8 mouse cellular contexts compared by ENCODE assay signal in genomic region chr1:75208967-75209678, GRCm38 (mm10). TPM values are rescaled to one million over a fixed set of nuclear protein-coding genes. Genes with fewer than 3 reads are reported as not detected.
DNase-seq lines count a peak whose midpoint lies in the region; ATAC-seq and TF ChIP-seq lines count a peak whose summit lies in the region.

No protein-coding gene starts in this region.

- H3K4me3 ChIP-seq in testis, adult 2 months (ENCODE audit: control insufficient read depth, low read depth, low read length) = peak overlapping the region; percentile 90
- peak overlapping the region; percentile 49 for H3K4me3 ChIP-seq in embryonic facial prominence, embryonic 13.5 days
- H3K4me3 ChIP-seq in limb, embryonic 10.5 days = peak overlapping the region; percentile 79

- no peak for DNase-seq in testis, postnatal 14 days (ENCODE audit: low spot score)
- DNase-seq in heart, postnatal 36 days = peak; percentile 35 to 46
- DNase-seq in limb, embryonic 10.5 days (ENCODE audit: low spot score) = peak; percentile 50
- peak; percentile 25 to 38 for DNase-seq in thymus, postnatal 36 days
- DNase-seq in frontal cortex, postnatal 36 days (ENCODE audit: low spot score in 2 of 2) = no peak

- 11% methylated on average over 34 of the region's 34 CpGs for WGBS in embryonic facial prominence, embryonic 13.5 days
- 15% methylated on average over 34 of the region's 34 CpGs for WGBS in limb, embryonic 10.5 days

- TF ChIP-seq POLR2A in testis, adult 2 months (IDR thresholded peaks at IDR 0.05; ENCODE audit: control insufficient read depth, low read depth, low read length) = 0 out of 2 replicates have a peak, but pooled peaks have one; percentile 23

- intact Hi-C loops in heart, postnatal 36 days (cut with DNase I) = loop anchor here (1.0 kb wide), 1 partner anchor 17 kb away; the partner anchor contains the start of genes Ankzf1 and Atg9a

- peaks cover 2% of the 10 kb centered on the region; the same call in 1 of the 2 replicates for H3K36me3 ChIP-seq in testis, adult 2 months (ENCODE audit: control insufficient read depth, insufficient read depth, low read length)
- H3K36me3 ChIP-seq in embryonic facial prominence, embryonic 13.5 days = peaks cover 23% of the 10 kb centered on the region
- H3K36me3 ChIP-seq in limb, embryonic 10.5 days = peaks cover 26% of the 10 kb centered on the region

- H3K9me3 ChIP-seq in embryonic facial prominence, embryonic 13.5 days = no peaks in the 10 kb centered on the region
- no peaks in the 10 kb centered on the region for H3K9me3 ChIP-seq in limb, embryonic 10.5 days (replicated peaks)

- peak overlapping the region; percentile 95 for H3K4me2 ChIP-seq in embryonic facial prominence, embryonic 13.5 days

- peaks cover 9% of the 10 kb centered on the region for H3K4me1 ChIP-seq in testis, adult 2 months (ENCODE audit: control insufficient read depth, insufficient read depth, low read length)
- H3K4me1 ChIP-seq in embryonic facial prominence, embryonic 13.5 days = peaks cover 36% of the 10 kb centered on the region
- peaks cover 51% of the 10 kb centered on the region for H3K4me1 ChIP-seq in limb, embryonic 10.5 days

- no peaks in the 10 kb centered on the region for H3K27me3 ChIP-seq in testis, adult 2 months (ENCODE audit: control insufficient read depth, insufficient read depth, low read length)
- no peaks in the 10 kb centered on the region for H3K27me3 ChIP-seq in embryonic facial prominence, embryonic 13.5 days
- H3K27me3 ChIP-seq in limb, embryonic 10.5 days (ENCODE audit: low read depth, poor library complexity, severe bottlenecking) = peaks cover 6% of the 10 kb centered on the region; the same call in 1 of the 2 replicates

- no peak for ATAC-seq in embryonic facial prominence, embryonic 13.5 days (ENCODE audit: insufficient number of reproducible peaks, insufficient read depth, low FRiP score, low TSS enrichment, low read depth)
- ATAC-seq in megakaryocyte-erythroid progenitor cell, adult 5-6 weeks (replicated peaks; ENCODE audit: low FRiP score, low TSS enrichment, poor library complexity, severe bottlenecking) = peak; percentile 48

- no peak for TF ChIP-seq CTCF in testis, adult 2 months (IDR thresholded peaks at IDR 0.05; ENCODE audit: control insufficient read depth, insufficient read depth, insufficient replicate concordance, low read depth, low read length)

- peak overlapping the region; percentile 41 for H3K27ac ChIP-seq in testis, adult 2 months (ENCODE audit: control insufficient read depth, insufficient read depth, low read depth, low read length)
- 0 out of 2 replicates have a peak overlapping the region, but pooled peaks have one; percentile 29 for H3K27ac ChIP-seq in embryonic facial prominence, embryonic 13.5 days
- H3K27ac ChIP-seq in limb, embryonic 10.5 days = peak overlapping the region; percentile 70

- peak overlapping the region; percentile 77 for H3K9ac ChIP-seq in embryonic facial prominence, embryonic 13.5 days

RNA-seq across cellular contexts. Expression of gene Glb1l, which starts 1.5 kb away (rescaled TPM):
- polyA plus RNA-seq in testis, adult 2 months (2012; rRNA removed) = 117 and 129 TPM in 2 replicates
- polyA plus RNA-seq in embryonic facial prominence, embryonic 13.5 days (2015; fragmentation: Nextera tagmentation; extraction: Ambion mirVana) = 21.9 and 23.3 TPM in 2 replicates
- total RNA-seq in heart, postnatal 36 days (2021) = 1 to 10 TPM; 2.5 to 4.0 TPM
- polyA plus RNA-seq in limb, embryonic 10.5 days (2016; fragmentation: Nextera tagmentation; extraction: Ambion mirVana) = 10.3 and 12.8 TPM in 2 replicates
- 20.0 and 24.2 TPM in 2 replicates for total RNA-seq in megakaryocyte-erythroid progenitor cell, adult 5-6 weeks (2014; fragmentation: Nextera tagmentation)
- 5.4 and 18.3 TPM in 2 replicates for total RNA-seq in megakaryocyte-erythroid progenitor cell, adult 5-6 weeks (2017)

RNA-seq across cellular contexts. Expression of gene Stk16, which starts 1.5 kb away (rescaled TPM):
- polyA plus RNA-seq in testis, adult 2 months (2012; rRNA removed) = 205 and 207 TPM in 2 replicates
- 133 and 141 TPM in 2 replicates for polyA plus RNA-seq in embryonic facial prominence, embryonic 13.5 days (2015; fragmentation: Nextera tagmentation; extraction: Ambion mirVana)
- total RNA-seq in heart, postnatal 36 days (2021) = 10 to 100 TPM; 38.1 to 41.0 TPM
- polyA plus RNA-seq in limb, embryonic 10.5 days (2016; fragmentation: Nextera tagmentation; extraction: Ambion mirVana) = 146 and 149 TPM in 2 replicates
- 117 and 193 TPM in 2 replicates for total RNA-seq in megakaryocyte-erythroid progenitor cell, adult 5-6 weeks (2014; fragmentation: Nextera tagmentation)
- 88.3 and 103 TPM in 2 replicates for total RNA-seq in megakaryocyte-erythroid progenitor cell, adult 5-6 weeks (2017)

RNA-seq across cellular contexts. Expression of gene Tuba4a, which starts 10.5 kb away (rescaled TPM):
- 163 and 204 TPM in 2 replicates for polyA plus RNA-seq in testis, adult 2 months (2012; rRNA removed)
- polyA plus RNA-seq in embryonic facial prominence, embryonic 13.5 days (2015; fragmentation: Nextera tagmentation; extraction: Ambion mirVana) = 17.1 and 23.2 TPM in 2 replicates
- total RNA-seq in heart, postnatal 36 days (2021) = 100 to 1,000 TPM; 778 to 837 TPM
- polyA plus RNA-seq in limb, embryonic 10.5 days (2016; fragmentation: Nextera tagmentation; extraction: Ambion mirVana) = 10.0 and 10.7 TPM in 2 replicates
- 232 and 276 TPM in 2 replicates for total RNA-seq in megakaryocyte-erythroid progenitor cell, adult 5-6 weeks (2014; fragmentation: Nextera tagmentation)
- 137 and 146 TPM in 2 replicates for total RNA-seq in megakaryocyte-erythroid progenitor cell, adult 5-6 weeks (2017)

RNA-seq across cellular contexts. Expression of gene Atg9a, which starts 17.1 kb away (rescaled TPM):
- 529 TPM in 2 replicates for polyA plus RNA-seq in testis, adult 2 months (2012; rRNA removed)
- 28.4 and 30.8 TPM in 2 replicates for polyA plus RNA-seq in embryonic facial prominence, embryonic 13.5 days (2015; fragmentation: Nextera tagmentation; extraction: Ambion mirVana)
- 10 to 100 TPM; 73.8 to 76.3 TPM for total RNA-seq in heart, postnatal 36 days (2021)
- polyA plus RNA-seq in limb, embryonic 10.5 days (2016; fragmentation: Nextera tagmentation; extraction: Ambion mirVana) = 19.1 and 23.9 TPM in 2 replicates
- 25.4 and 25.5 TPM in 2 replicates for total RNA-seq in megakaryocyte-erythroid progenitor cell, adult 5-6 weeks (2014; fragmentation: Nextera tagmentation)
- total RNA-seq in megakaryocyte-erythroid progenitor cell, adult 5-6 weeks (2017) = 4.8 and 8.0 TPM in 2 replicates

RNA-seq across cellular contexts. Expression of gene Ankzf1, which starts 17.2 kb away (rescaled TPM):
- 5.4 and 6.2 TPM in 2 replicates for polyA plus RNA-seq in testis, adult 2 months (2012; rRNA removed)
- polyA plus RNA-seq in embryonic facial prominence, embryonic 13.5 days (2015; fragmentation: Nextera tagmentation; extraction: Ambion mirVana) = 27.1 and 30.5 TPM in 2 replicates
- total RNA-seq in heart, postnatal 36 days (2021) = 10 to 100 TPM; 13.3 to 13.5 TPM
- polyA plus RNA-seq in limb, embryonic 10.5 days (2016; fragmentation: Nextera tagmentation; extraction: Ambion mirVana) = 22.0 and 24.8 TPM in 2 replicates
- total RNA-seq in megakaryocyte-erythroid progenitor cell, adult 5-6 weeks (2014; fragmentation: Nextera tagmentation) = 13.2 and 14.7 TPM in 2 replicates
- 16.9 and 24.1 TPM in 2 replicates for total RNA-seq in megakaryocyte-erythroid progenitor cell, adult 5-6 weeks (2017)

Comparison
In these comparisons a context has a peak if more than half of its experiments do, and no peak if none do; other contexts are left out.
1. DNase-seq: peak in heart, postnatal 36 days (2 of 2), limb, embryonic 10.5 days (single experiment) and thymus, postnatal 36 days (2 of 2); none in testis, postnatal 14 days (single experiment) and frontal cortex, postnatal 36 days (0 of 2).
2. Peak in every context shown above with its lines, with median percentiles within 50 percentile points of each other: H3K27ac ChIP-seq and H3K4me3 ChIP-seq.